Mouse (Mus musculus): ENCODE results near the gene Tbxas1.

- no peak for TF ChIP-seq TBP (conservative IDR thresholded peaks at IDR 0.05; ENCODE audit: low read depth, low read length)
- TF ChIP-seq CTCF (conservative IDR thresholded peaks at IDR 0.05 in 1 of 2, IDR thresholded peaks at IDR 0.05 in 1 of 2; ENCODE audit: low read depth in 2 of 2, low read length in 2 of 2), result no peak
- TF ChIP-seq MAX (IDR thresholded peaks at IDR 0.05; ENCODE audit: low read length), result no peak
Measured at GRCm38 (mm10) chr6:38975866-38976265, 100.7 kb downstream of the Tbxas1 start.

All from CH12.LX (cell line).